Mouse (Mus musculus): Measurements from ENCODE around the gene Actr1b.

DNA sequence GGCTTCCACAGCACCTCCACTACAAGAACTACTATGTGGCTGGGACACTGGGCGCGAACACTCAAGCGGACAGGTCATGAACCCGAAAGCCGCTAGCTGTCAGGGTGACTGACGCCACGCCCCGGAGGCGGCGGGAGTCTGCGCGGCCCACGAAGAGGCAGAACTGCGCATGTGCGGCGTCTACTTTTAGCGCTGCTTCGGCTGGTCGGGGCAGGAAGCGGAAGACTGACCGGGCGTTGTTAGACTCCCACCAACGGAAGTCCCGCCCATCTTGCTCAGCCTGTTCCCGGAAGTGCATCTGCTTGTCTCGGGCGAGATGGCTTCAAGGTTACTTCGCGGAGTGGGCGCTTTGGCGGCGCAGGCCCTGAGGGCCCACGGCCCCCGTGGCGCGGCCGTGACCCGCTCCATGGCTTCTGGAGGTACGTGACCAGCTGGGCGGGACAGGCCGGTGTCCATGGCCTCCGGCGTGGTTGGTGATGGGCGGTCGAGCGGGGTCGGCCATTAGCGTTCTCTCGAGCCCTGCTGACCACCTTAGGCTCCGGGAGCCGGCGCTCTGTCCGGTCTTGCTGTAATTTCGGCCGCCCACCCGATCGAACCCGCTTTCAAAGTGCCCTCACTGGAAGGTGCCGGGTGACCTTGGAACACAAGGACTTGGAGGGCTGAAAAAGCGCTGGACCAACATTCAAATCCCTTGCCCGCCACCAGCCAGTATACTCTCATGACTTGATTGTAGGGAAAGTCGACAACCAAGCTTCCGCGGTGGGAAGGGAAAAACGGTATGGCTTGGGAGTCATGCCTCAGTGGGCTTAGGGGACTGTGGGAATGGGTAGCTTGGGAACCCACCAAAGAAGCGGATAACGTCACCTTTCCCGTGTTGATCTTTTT, 22.7 kb downstream of the Actr1b start, which contains the start of gene Cox5b:
- TF ChIP-seq CTCF (IDR thresholded peaks at IDR 0.05; ENCODE audit: low read depth), result peak; percentile 1; the same call in 1 of the 2 replicates
- TF ChIP-seq EP300 (optimal IDR thresholded peaks at IDR 0.05), result no peak
